Comparison of ENCODE assay signal across 9 mouse cellular contexts in genomic region chr2:30759442-30759841, GRCm38 (mm10). TPM values are rescaled to one million over a fixed set of nuclear protein-coding genes. Genes with fewer than 3 reads are reported as not detected.
DNase-seq lines count a peak whose midpoint lies in the region; ATAC-seq and TF ChIP-seq lines count a peak whose summit lies in the region.
"Had no signal": no experiment of that assay in that cellular context is flagged by ENCODE, and none has a peak within 500 bp of the region (broad histone marks: within the 10 kb centered on the region; RNA-seq: fewer than 3 reads in every experiment).

No protein-coding gene starts in this region.

- DNase-seq in heart, adult 2 months: no peak
- no peak for DNase-seq in heart, adult 18-20 months
- DNase-seq in limb, embryonic 14.5 days (ENCODE audit: low spot score): no peak
- DNase-seq in testis, postnatal 14 days (ENCODE audit: low spot score): no peak
- no peak for DNase-seq in retina, postnatal 1 day

- no peaks in the 10 kb centered on the region for H3K79me2 ChIP-seq in heart, adult 2 months (replicated peaks; ENCODE audit: control insufficient read depth, insufficient read depth, low read length)

- H3K4me2 ChIP-seq in hindbrain, embryonic 13.5 days: no peak overlapping the region
- no peak overlapping the region for H3K4me2 ChIP-seq in limb, embryonic 14.5 days (replicated peaks; ENCODE audit: low read depth, low read length, severe bottlenecking)

- TF ChIP-seq EP300 in heart, adult 2 months (IDR thresholded peaks at IDR 0.05; ENCODE audit: insufficient read depth, low read depth, low read length): no peak
- no peak for TF ChIP-seq EP300 in ES-Bruce4 (IDR thresholded peaks at IDR 0.05; ENCODE audit: insufficient read depth, low read depth, low read length)

- peaks cover 12% of the 10 kb centered on the region for H3K4me1 ChIP-seq in heart, adult 2 months (ENCODE audit: control insufficient read depth, insufficient read depth, low read length)
- peaks cover 18% of the 10 kb centered on the region for H3K4me1 ChIP-seq in ES-Bruce4 (ENCODE audit: control insufficient read depth, insufficient read depth, low read length)
- H3K4me1 ChIP-seq in hindbrain, embryonic 13.5 days (replicated peaks): peaks cover 29% of the 10 kb centered on the region
- peaks cover 22% of the 10 kb centered on the region for H3K4me1 ChIP-seq in limb, embryonic 14.5 days (ENCODE audit: control insufficient read depth, insufficient read depth, low read length)

- no peaks in the 10 kb centered on the region for H3K27me3 ChIP-seq in heart, adult 2 months (ENCODE audit: control insufficient read depth, insufficient read depth, low read length)
- H3K27me3 ChIP-seq in ES-Bruce4 (ENCODE audit: control insufficient read depth, insufficient read depth, low read length, poor library complexity, severe bottlenecking): no peaks in the 10 kb centered on the region
- H3K27me3 ChIP-seq in hindbrain, embryonic 13.5 days: no peaks in the 10 kb centered on the region
- H3K27me3 ChIP-seq in limb, embryonic 14.5 days (ENCODE audit: control insufficient read depth, insufficient read depth, low read length): no peaks in the 10 kb centered on the region

- H3K36me3 ChIP-seq in heart, adult 2 months (ENCODE audit: control insufficient read depth, insufficient read depth, low read length): no peaks in the 10 kb centered on the region
- H3K36me3 ChIP-seq in ES-Bruce4 (ENCODE audit: control insufficient read depth, insufficient read depth, low read length, poor library complexity, severe bottlenecking): no peaks in the 10 kb centered on the region
- H3K36me3 ChIP-seq in hindbrain, embryonic 13.5 days: no peaks in the 10 kb centered on the region
- H3K36me3 ChIP-seq in limb, embryonic 14.5 days (ENCODE audit: control insufficient read depth, insufficient read depth, low read length): no peaks in the 10 kb centered on the region

- 88% methylated on average over 4 of the region's 4 CpGs for WGBS in heart, adult 2 months
- WGBS in hindbrain, embryonic 13.5 days: 71% methylated on average over 4 of the region's 4 CpGs
- WGBS in limb, embryonic 14.5 days: 84% methylated on average over 4 of the region's 4 CpGs

- no peak for ATAC-seq in hindbrain, embryonic 13.5 days (ENCODE audit: low FRiP score)
- ATAC-seq in limb, embryonic 14.5 days (ENCODE audit: low FRiP score, low read depth): no peak
- ATAC-seq in granulocyte monocyte progenitor cell, adult 5-6 weeks (replicated peaks; ENCODE audit: poor library complexity, severe bottlenecking): no peak

- peak overlapping the region; percentile 82 for H3K27ac ChIP-seq in heart, adult 2 months
- H3K27ac ChIP-seq in ES-Bruce4 (ENCODE audit: insufficient read depth, low read length): peak overlapping the region; percentile 82
- peak overlapping the region; percentile 80 for H3K27ac ChIP-seq in hindbrain, embryonic 13.5 days
- H3K27ac ChIP-seq in limb, embryonic 14.5 days (replicated peaks; ENCODE audit: low read depth, low read length): peak overlapping the region; percentile 84

- 0 out of 2 replicates have a peak, but pooled peaks cover 4% of the 10 kb centered on the region for H3K9me3 ChIP-seq in ES-Bruce4 (replicated peaks; ENCODE audit: control insufficient read depth, insufficient read depth, low read length, poor library complexity, severe bottlenecking)
- H3K9me3 ChIP-seq in hindbrain, embryonic 13.5 days: no peaks in the 10 kb centered on the region; the same call in 1 of the 2 replicates
- no peaks in the 10 kb centered on the region for H3K9me3 ChIP-seq in limb, embryonic 14.5 days (ENCODE audit: control insufficient read depth, low read length)

- no peak for TF ChIP-seq POLR2A in heart, adult 2 months (IDR thresholded peaks at IDR 0.05; ENCODE audit: insufficient read depth, low read depth, low read length)
- TF ChIP-seq POLR2A in ES-Bruce4 (IDR thresholded peaks at IDR 0.05; ENCODE audit: insufficient read depth, low read length): no peak
- no peak for TF ChIP-seq POLR2A in limb, embryonic 14.5 days (IDR thresholded peaks at IDR 0.05; ENCODE audit: borderline replicate concordance, extremely low read depth, insufficient read depth, insufficient read length)

- intact Hi-C loops in heart, adult 2 months (cut with DNase I): loop anchor here (1.0 to 2.0 kb wide), 2 partner anchors 13 to 36 kb away; no protein-coding TSS in a partner anchor

- TF ChIP-seq CTCF in heart, adult 2 months (IDR thresholded peaks at IDR 0.05): no peak
- TF ChIP-seq CTCF in ES-Bruce4 (IDR thresholded peaks at IDR 0.05; ENCODE audit: low read depth, low read length): no peak

- H3K4me3 ChIP-seq in heart, adult 2 months: no peak overlapping the region
- H3K4me3 ChIP-seq in ES-Bruce4 (ENCODE audit: low read depth, low read length): no peak overlapping the region
- no peak overlapping the region for H3K4me3 ChIP-seq in hindbrain, embryonic 13.5 days
- no peak overlapping the region for H3K4me3 ChIP-seq in limb, embryonic 14.5 days (replicated peaks; ENCODE audit: low read length)

- no peak overlapping the region for H3K9ac ChIP-seq in heart, adult 2 months (ENCODE audit: low read depth, low read length)
- no peak overlapping the region for H3K9ac ChIP-seq in ES-Bruce4 (ENCODE audit: low read depth, poor library complexity, severe bottlenecking)
- H3K9ac ChIP-seq in hindbrain, embryonic 13.5 days: no peak overlapping the region
- H3K9ac ChIP-seq in limb, embryonic 14.5 days (ENCODE audit: low read depth, low read length, severe bottlenecking): no peak overlapping the region

RNA-seq across cellular contexts. Expression of gene 1700001O22Rik, which starts 44.0 kb away (rescaled TPM):
- total RNA-seq in heart, adult 2 months (2021): 1 to 10 TPM in 1 of 2 experiments, under 1 TPM in 1; 0.52 to 1.3 TPM
- 0.73 and 1.1 TPM in 2 replicates for polyA plus RNA-seq in heart, adult 2 months (2012; rRNA removed)
- under 1 TPM; 0.49 to 0.74 TPM for total RNA-seq in heart, adult 18-20 months (2021)
- polyA plus RNA-seq in ES-Bruce4 (2011; ENCODE audit: insufficient read depth, insufficient read length, low read depth, missing spikeins): 2.2 and 2.4 TPM in 2 replicates
- 1.7 and 2.4 TPM in 2 replicates for polyA plus RNA-seq in hindbrain, embryonic 13.5 days (2015; fragmentation: Nextera tagmentation; extraction: Ambion mirVana)
- polyA plus RNA-seq in limb, embryonic 14.5 days (2012; rRNA removed): 3.3 and 3.4 TPM in 2 replicates
- 2.7 and 3.4 TPM in 2 replicates for polyA plus RNA-seq in limb, embryonic 14.5 days (2014; fragmentation: Nextera tagmentation; extraction: Ambion mirVana)
- total RNA-seq in granulocyte monocyte progenitor cell, adult 5-6 weeks (2014; fragmentation: Nextera tagmentation): not detected in 2 replicates
- total RNA-seq in granulocyte monocyte progenitor cell, adult 5-6 weeks (2017): 0.73 TPM in 1 of 2 replicates, not detected in the other
- total RNA-seq: common myeloid progenitor, adult 5-6 weeks had no signal

RNA-seq across cellular contexts. Expression of gene Ntmt1, which starts 48.2 kb away (rescaled TPM):
- 10 to 100 TPM; 22.0 to 27.3 TPM for total RNA-seq in heart, adult 2 months (2021)
- polyA plus RNA-seq in heart, adult 2 months (2012; rRNA removed): 27.4 and 30.2 TPM in 2 replicates
- 10 to 100 TPM; 22.6 to 29.2 TPM for total RNA-seq in heart, adult 18-20 months (2021)
- 42.6 and 46.3 TPM in 2 replicates for polyA plus RNA-seq in ES-Bruce4 (2011; ENCODE audit: insufficient read depth, insufficient read length, low read depth, missing spikeins)
- polyA plus RNA-seq in hindbrain, embryonic 13.5 days (2015; fragmentation: Nextera tagmentation; extraction: Ambion mirVana): 108 and 115 TPM in 2 replicates
- polyA plus RNA-seq in limb, embryonic 14.5 days (2012; rRNA removed): 59.5 and 66.8 TPM in 2 replicates
- 84.2 and 91.0 TPM in 2 replicates for polyA plus RNA-seq in limb, embryonic 14.5 days (2014; fragmentation: Nextera tagmentation; extraction: Ambion mirVana)
- total RNA-seq in granulocyte monocyte progenitor cell, adult 5-6 weeks (2014; fragmentation: Nextera tagmentation): 20.2 and 26.8 TPM in 2 replicates
- 16.2 and 18.6 TPM in 2 replicates for total RNA-seq in granulocyte monocyte progenitor cell, adult 5-6 weeks (2017)
